Mouse (Mus musculus) monocyte, adult 59 days (primary cell): ENCODE data around the gene Cfap161. TPM values are rescaled to one million over a fixed set of nuclear protein-coding genes. Genes with fewer than 3 reads are reported as not detected.

Experiments used
- total RNA-seq, 2 experiments: library from RNA; stranded (reverse); gene quantifications; one replicate each; pipeline ENCODE4 v1.2.4; 2023

Gene Cfap161
- under 1 TPM in 1 of 2 experiments, not detected in 1; 0.76 TPM for total RNA-seq

DNA sequence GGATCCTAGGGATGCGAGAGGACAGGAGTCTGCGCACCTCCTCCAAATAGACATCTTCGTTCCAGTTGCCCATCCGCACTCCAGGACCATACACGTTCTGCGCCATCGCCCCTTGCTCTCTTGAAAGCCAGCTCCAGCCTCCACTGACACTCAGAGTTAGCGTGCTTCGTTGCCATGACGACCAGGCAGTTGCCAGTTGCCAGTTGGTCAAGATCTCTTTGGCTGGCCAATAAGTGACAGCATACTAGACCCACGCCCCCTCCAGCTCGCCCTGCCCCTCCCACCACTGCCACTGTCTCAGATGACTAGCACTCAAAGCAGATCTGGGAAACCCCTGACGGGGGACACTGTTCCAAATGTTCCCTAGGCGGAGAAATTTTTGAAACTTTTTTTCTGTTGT, at the start of gene Cfap161:
Gene Cfap161 (minus strand): TSS at position 176 of the 400 bp plus-strand sequence.

GRCm38 (mm10) chr7:83745413-83746106, 49.1 kb downstream of the Cfap161 start, which contains the start of gene Il16:
Gene Il16 (minus strand): TSS chr7:83745726.

Other genes starting within 250 kb of the Cfap161 start
- gene Tmc3, start 210.0 kb downstream of the Cfap161 start, total RNA-seq: under 1 TPM; 0.26 to 0.33 TPM
- 100 to 1,000 TPM; 109 to 125 TPM for gene Stard5, start 162.9 kb downstream of the Cfap161 start, total RNA-seq
- 100 to 1,000 TPM; 193 to 209 TPM for gene Il16, start 49.2 kb downstream of the Cfap161 start, total RNA-seq
- 10 to 100 TPM; 24.1 to 28.9 TPM for gene Tlnrd1, start 89.4 kb upstream of the Cfap161 start, total RNA-seq
- gene Mesd, start 89.6 kb upstream of the Cfap161 start, total RNA-seq: 10 to 100 TPM; 35.3 to 39.5 TPM